Mouse (Mus musculus) small intestine, adult 2 months (tissue): ENCODE measurements around the gene Aldh3b2.

Experiments
- CTCF ChIP-seq: fragments of 200-500 bp; IDR thresholded peaks from 2 replicates; pipeline ENCODE4 v1.5.1; 2012; ENCODE audit warnings: low read depth, mild to moderate bottlenecking, control low read depth, inconsistent platforms, low read length, moderate library complexity, mixed read lengths; ENCODE audit not compliant: insufficient replicate concordance, insufficient read length; ENCODE audit errors: extremely low read depth
- POLR2A ChIP-seq: fragments of 200-500 bp; IDR thresholded peaks from 2 replicates; pipeline ENCODE4 v1.6.1; 2012; ENCODE audit warnings: low read depth, mild to moderate bottlenecking, control low read depth, inconsistent platforms, low read length, moderate library complexity

GRCm38 (mm10) chr19:3983527-3984200 is 11.5 kb downstream of the Aldh3b2 start:
- TF ChIP-seq CTCF: no peak
- no peak for TF ChIP-seq POLR2A
